Mouse (Mus musculus) lung, adult 2 months (tissue): Measurements from ENCODE around the gene Kank1.

Experiments used
- CTCF ChIP-seq: fragments of 200-500 bp; IDR thresholded peaks from 2 replicates; pipeline ENCODE4 v1.5.1; 2011; ENCODE audit warnings: mild to moderate bottlenecking, low read length, control low read depth; ENCODE audit not compliant: insufficient read depth
- POLR2A ChIP-seq: fragments of 200-500 bp; IDR thresholded peaks from 2 replicates; pipeline ENCODE4 v1.6.1; 2011; ENCODE audit warnings: low read depth, mild to moderate bottlenecking, control low read depth, low read length, borderline replicate concordance; ENCODE audit errors: extremely low read depth

GRCm38 (mm10) chr19:25365698-25366097 is 128.9 kb downstream of the Kank1 start:
- TF ChIP-seq CTCF (no peak), POLR2A (no peak)
